Mouse (Mus musculus) ES-E14 (cell line): ENCODE measurements around the gene Aff1.

ENCODE experiments used
- CHD2 ChIP-seq: IDR thresholded peaks from 2 replicates; pipeline ENCODE4 v1.6.1; 2014; ENCODE audit warnings: mild to moderate bottlenecking, low read depth, low read length, inconsistent platforms
- HCFC1 ChIP-seq: IDR thresholded peaks from 2 replicates; pipeline ENCODE4 v1.6.1; 2012; ENCODE audit warnings: low read length, inconsistent platforms, borderline replicate concordance; ENCODE audit not compliant: insufficient read depth
- MAFK ChIP-seq: IDR thresholded peaks from 2 replicates; pipeline ENCODE4 v1.6.1; 2014; ENCODE audit warnings: mild to moderate bottlenecking, low read depth, low read length, inconsistent platforms; ENCODE audit not compliant: insufficient read depth
- ZC3H11A ChIP-seq: IDR thresholded peaks from 2 replicates; pipeline ENCODE4 v1.6.1; 2012; ENCODE audit warnings: low read depth, mild to moderate bottlenecking, inconsistent platforms, low read length, borderline replicate concordance
- ZNF384 ChIP-seq: IDR thresholded peaks from 2 replicates; pipeline ENCODE4 v1.6.1; 2012; ENCODE audit warnings: low read depth, low read length, inconsistent platforms

DNA sequence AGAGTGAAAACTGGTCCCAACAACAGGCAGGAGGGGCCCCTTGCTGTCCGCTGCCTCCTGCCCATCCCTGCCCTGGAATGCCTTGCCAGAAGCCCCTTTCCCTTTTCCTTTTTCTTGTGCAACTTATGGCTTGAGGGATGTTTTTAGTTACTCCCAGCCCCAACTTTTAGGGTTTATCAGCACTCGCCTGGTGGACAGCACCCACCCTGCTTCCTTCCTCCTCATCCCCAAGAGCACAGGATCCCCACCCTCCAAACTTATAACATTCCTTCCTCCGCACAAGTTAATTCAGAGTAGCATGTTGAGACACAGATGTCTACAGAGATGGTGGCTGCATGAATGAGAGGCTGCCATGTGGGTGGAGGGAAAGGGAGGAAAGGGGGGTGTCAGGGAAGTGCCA is 103.9 kb downstream of the Aff1 start:
- no peak for TF ChIP-seq MAFK
- TF ChIP-seq ZC3H11A = no peak
- no peak for TF ChIP-seq CHD2
- no peak for TF ChIP-seq HCFC1
- TF ChIP-seq ZNF384 = no peak
